Mouse (Mus musculus) forebrain, embryonic 16.5 days (tissue): ENCODE results near the gene Sdccag8. TPM values are rescaled to one million over a fixed set of nuclear protein-coding genes. Genes with fewer than 3 reads are reported as not detected.

ENCODE experiments used
- ATAC-seq: fragments of 200-750 bp; cut with Nextera tagmentation; 2 replicates; pipeline ENCODE4 v1.8.0; 2017; ENCODE audit warnings: mild to moderate bottlenecking, moderate library complexity
- H3K27ac ChIP-seq: fragments of 300-500 bp; sonication (generic); 2 replicates; pipeline ENCODE4 v1.5.1; 2014; ENCODE audit warnings: low read length, control low read depth
- H3K27me3 ChIP-seq: fragments of 300-500 bp; sonication (generic); replicated peaks from 2 replicates; pipeline ENCODE4 v1.6.1; 2014; ENCODE audit warnings: low read length; ENCODE audit not compliant: control insufficient read depth, insufficient read depth
- H3K36me3 ChIP-seq: fragments of 300-500 bp; sonication (generic); 2 replicates; pipeline ENCODE4 v1.6.1; 2014; ENCODE audit not compliant: control insufficient read depth, insufficient read depth
- H3K4me1 ChIP-seq: fragments of 300-500 bp; sonication (generic); replicated peaks from 2 replicates; pipeline ENCODE4 v1.6.1; 2014; ENCODE audit warnings: low read length; ENCODE audit not compliant: control insufficient read depth, insufficient read depth
- H3K4me2 ChIP-seq: fragments of 300-500 bp; sonication (generic); 2 replicates; pipeline ENCODE4 v1.6.1; 2014; ENCODE audit warnings: mild to moderate bottlenecking, low read length, control low read depth
- H3K4me3 ChIP-seq: fragments of 300-500 bp; sonication (generic); replicated peaks from 2 replicates; pipeline ENCODE4 v1.5.1; 2014; ENCODE audit warnings: mild to moderate bottlenecking, low read length, control low read depth
- H3K9ac ChIP-seq: fragments of 300-500 bp; sonication (generic); replicated peaks from 2 replicates; pipeline ENCODE4 v1.6.1; 2014; ENCODE audit warnings: low read depth, low read length, control low read depth
- H3K9me3 ChIP-seq: fragments of 300-500 bp; sonication (generic); 2 replicates; pipeline ENCODE4 v1.6.1; 2016; ENCODE audit warnings: low read length; ENCODE audit not compliant: control insufficient read depth
- WGBS: fragments of 180-500 bp; shearing (Covaris S2); extraction: QIAGEN DNeasy Blood & Tissue Kit; methylation state at CpG from one replicate; pipeline ENCODE4 v1.1.7; 2014; 5-methylcytosine and 5-hydroxymethylcytosine counted together
- polyA plus RNA-seq: library from polyadenylated mRNA; unstranded; fragments of >200 nt; fragmentation: Nextera tagmentation; extraction: Ambion mirVana; gene quantifications from 2 replicates; pipeline ENCODE4 v1.2.1, GENCODE M21; 2015

The Sdccag8 gene
- polyA plus RNA-seq, 1 experiment from 2014 or later = 34.0 TPM

DNA sequence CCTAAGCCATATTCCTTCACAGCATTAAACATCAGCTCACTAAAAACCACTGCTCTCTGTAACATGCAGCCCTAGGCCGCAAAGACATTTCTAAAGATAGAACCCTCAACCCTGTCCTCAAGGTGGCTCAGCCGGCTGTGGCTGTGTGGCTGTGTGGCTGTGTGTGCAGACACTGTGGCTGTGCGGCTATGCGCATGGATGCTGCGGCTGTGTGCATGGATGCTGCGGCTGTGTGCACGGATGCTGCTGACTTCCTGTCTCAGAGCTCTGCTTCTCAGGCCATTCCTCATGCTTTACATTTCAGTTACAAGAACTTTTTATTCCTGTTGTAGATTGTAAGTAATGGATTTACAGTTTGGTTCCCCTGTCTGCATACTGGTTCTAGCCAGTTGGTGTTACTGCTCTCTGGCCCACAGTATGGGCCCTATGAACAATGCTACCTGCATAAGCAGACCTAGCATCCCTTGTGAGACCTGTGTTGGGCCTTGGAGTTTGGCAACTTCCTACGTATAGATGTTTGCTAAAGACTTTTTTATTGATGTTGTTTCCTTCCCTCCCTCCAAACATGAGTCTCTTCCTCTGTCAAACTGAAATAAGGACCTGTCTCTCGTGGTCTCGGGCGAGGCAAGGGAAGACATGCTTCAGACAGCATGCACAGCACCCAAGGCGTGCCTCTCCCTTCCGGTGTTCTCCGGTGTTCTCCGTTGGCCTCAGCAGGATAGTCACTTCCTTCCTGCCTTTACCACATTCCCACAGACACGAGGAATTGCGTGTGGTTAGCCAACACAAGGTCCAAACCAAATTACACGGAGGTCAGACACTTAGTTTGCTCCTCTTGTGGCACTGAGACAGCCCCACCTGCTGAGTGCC lies 178.9 kb downstream of the Sdccag8 start:
- Histone ChIP-seq H3K36me3 (no peaks in the 10 kb centered on the region), H3K4me2 (no peak overlapping the region), H3K9ac (peak overlapping the region; percentile 30), H3K4me3 (no peak overlapping the region), H3K27ac (peak overlapping the region; percentile 99), H3K9me3 (no peaks in the 10 kb centered on the region), H3K4me1 (peaks cover 60% of the 10 kb centered on the region), H3K27me3 (no peaks in the 10 kb centered on the region)
- 76% methylated on average over 18 of the region's 18 CpGs for WGBS
- ATAC-seq = no peak

DNA sequence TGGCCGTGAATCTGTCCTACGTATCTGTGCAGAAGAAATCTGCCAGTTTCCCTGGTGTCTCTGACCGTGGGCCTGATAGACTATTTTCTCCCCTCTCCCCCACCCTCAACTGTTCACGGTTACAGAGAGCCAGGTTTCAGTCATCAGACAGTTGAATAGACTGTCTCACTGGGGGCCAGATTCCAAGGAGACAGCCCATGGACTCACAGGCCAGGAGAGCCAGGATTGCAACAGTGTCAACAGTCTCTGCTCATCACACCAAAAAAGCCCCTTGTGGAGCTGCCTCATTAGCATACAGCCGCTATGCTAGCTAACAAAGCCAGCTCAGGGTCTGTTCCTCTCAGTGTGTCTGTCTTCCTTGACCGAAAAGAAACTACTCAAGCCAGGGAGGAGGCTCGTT lies 179.6 kb downstream of the Sdccag8 start:
- H3K9ac ChIP-seq = peak overlapping the region; percentile 30

DNA sequence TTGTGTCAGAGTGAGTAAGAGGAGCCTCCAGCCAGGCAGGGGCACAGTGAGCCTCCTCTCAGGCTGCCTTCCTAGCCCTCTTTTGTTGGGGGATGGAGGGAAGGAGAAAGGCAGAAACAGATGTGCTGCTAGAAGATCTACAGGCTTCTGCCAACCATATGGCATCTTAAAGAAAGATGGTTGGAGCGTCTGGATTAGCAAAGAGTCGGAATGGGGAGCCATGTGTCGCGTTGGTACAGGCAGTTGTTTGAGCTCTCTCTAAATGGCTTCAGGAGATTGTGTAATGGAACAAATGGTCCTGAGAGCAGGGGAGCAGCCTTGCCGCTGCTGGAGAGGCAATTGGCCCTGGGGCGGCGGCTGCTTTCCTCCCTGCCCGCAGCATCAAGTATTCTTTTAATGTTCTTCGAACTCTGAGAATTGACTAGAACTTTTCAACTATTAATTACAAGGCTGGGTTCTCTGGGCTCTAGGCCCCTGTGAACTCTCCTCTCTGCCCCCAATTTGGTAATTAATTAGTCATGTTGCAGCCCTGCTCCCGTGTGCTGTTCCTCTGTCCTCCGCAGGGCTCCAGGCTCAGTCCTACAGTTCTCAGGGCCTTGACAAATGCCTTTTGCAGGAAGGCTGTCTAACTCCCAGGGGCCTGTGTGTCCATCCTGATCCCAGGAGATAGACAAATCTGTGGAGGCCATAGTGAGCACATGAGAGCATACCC lies 180.4 kb downstream of the Sdccag8 start:
- H3K9ac ChIP-seq = no peak overlapping the region
- H3K27ac ChIP-seq = peak overlapping the region; percentile 99
- H3K4me1 ChIP-seq = peaks cover 64% of the 10 kb centered on the region
- H3K27me3 ChIP-seq = no peaks in the 10 kb centered on the region
- 8% methylated on average over 11 of the region's 11 CpGs for WGBS
- H3K4me2 ChIP-seq = no peak overlapping the region
- no peak overlapping the region for H3K4me3 ChIP-seq
- no peaks in the 10 kb centered on the region for H3K36me3 ChIP-seq
- ATAC-seq = peak; percentile 43
- H3K9me3 ChIP-seq = no peaks in the 10 kb centered on the region

More for the DNA sequence above, 179.6 kb downstream of the Sdccag8 start:
- peak; percentile 61 for ATAC-seq
- H3K27ac ChIP-seq = peak overlapping the region; percentile 99
- H3K9me3 ChIP-seq = no peaks in the 10 kb centered on the region
- no peak overlapping the region for H3K4me3 ChIP-seq
- H3K4me2 ChIP-seq = 0 out of 2 replicates have a peak overlapping the region, but pooled peaks have one; percentile 14
- peaks cover 62% of the 10 kb centered on the region for H3K4me1 ChIP-seq
- H3K36me3 ChIP-seq = no peaks in the 10 kb centered on the region
- H3K27me3 ChIP-seq = no peaks in the 10 kb centered on the region
- 11% methylated on average over 7 of the region's 7 CpGs for WGBS

DNA sequence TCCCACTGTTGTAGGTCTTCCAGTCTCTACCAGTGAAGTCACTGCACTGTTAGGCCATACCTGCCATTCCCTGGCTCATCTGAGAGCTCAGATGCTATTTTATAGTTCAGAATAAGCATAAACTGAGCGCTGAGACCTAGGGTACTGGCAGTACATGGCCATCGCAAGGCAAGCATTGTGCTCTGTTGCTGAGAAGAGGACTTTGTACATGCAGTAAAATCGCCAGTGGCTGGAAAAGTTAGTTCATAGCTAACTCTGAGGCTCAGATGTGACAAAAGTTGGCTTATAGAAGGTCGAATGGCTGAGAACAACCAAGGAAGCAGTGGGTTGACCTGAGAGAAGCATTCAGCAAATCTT lies 180.9 kb downstream of the Sdccag8 start:
- H3K4me3 ChIP-seq = no peak overlapping the region
- H3K27ac ChIP-seq = peak overlapping the region; percentile 99
- H3K9me3 ChIP-seq = no peaks in the 10 kb centered on the region
- 78% methylated on average over 4 of the region's 4 CpGs for WGBS
- no peak for ATAC-seq
- no peak overlapping the region for H3K4me2 ChIP-seq
- H3K27me3 ChIP-seq = no peaks in the 10 kb centered on the region
- H3K36me3 ChIP-seq = no peaks in the 10 kb centered on the region
- peaks cover 64% of the 10 kb centered on the region for H3K4me1 ChIP-seq
- no peak overlapping the region; the same call in 1 of the 2 replicates for H3K9ac ChIP-seq

DNA sequence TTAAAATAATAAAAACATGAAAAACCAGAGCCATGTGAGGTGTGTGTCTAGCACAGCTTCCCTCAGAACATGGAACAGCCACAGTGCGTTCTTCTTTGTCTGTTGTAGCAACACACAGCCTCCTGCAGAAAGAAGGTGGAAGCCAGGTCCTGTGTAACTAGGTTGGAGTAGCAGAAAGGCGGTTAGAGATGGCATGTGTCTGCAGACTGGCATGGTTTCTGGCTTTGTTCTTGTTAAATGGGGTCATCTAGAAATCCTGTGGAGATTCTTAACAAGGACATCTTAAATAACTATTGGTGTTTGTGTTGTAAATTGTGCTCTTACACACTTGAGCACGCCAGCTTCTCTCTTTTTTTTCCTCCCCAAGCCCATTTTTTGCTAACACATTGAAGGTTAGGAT lies 181.7 kb downstream of the Sdccag8 start:
- Histone ChIP-seq H3K4me2 (no peak overlapping the region), H3K4me3 (no peak overlapping the region), H3K36me3 (no peaks in the 10 kb centered on the region), H3K27ac (peak overlapping the region; percentile 99), H3K9me3 (no peaks in the 10 kb centered on the region), H3K27me3 (no peaks in the 10 kb centered on the region), H3K9ac (0 out of 2 replicates have a peak overlapping the region, but pooled peaks have one; percentile 27), H3K4me1 (peaks cover 66% of the 10 kb centered on the region)
- no peak for ATAC-seq
- 35% methylated on average over 3 of the region's 3 CpGs for WGBS

DNA sequence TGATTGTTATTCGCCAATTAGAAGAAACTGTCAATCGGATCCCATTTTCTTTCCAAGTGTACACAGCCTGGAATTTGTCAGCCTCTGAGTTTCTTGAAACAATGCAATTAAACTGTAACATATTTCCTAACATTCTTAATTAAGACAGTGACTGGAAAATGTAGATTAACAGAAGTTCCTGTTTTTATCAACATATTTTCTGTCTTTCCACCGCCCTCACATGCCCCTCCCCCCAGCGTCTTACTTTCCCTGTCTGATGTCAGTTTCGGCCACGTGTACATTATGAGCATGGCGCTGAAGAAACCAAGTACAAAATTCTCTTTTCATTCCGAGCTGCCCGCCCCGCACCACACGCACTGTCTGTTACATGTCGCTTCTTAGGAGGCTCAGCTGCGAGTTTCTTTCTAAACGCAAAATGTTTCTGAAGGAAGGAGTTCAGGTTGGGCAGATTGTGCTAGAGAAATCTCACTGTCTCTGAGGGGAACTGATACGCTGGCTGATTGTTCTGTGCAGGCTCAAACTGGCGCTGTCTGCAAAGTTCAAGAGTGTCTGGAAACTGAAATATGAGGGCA lies 182.3 kb downstream of the Sdccag8 start:
- H3K9ac ChIP-seq = peak overlapping the region; percentile 45
- ATAC-seq = peak; percentile 45
- peak overlapping the region; percentile 37 for H3K4me2 ChIP-seq
- no peaks in the 10 kb centered on the region for H3K9me3 ChIP-seq
- 5% methylated on average over 16 of the region's 16 CpGs for WGBS
- peak overlapping the region; percentile 99 for H3K27ac ChIP-seq
- no peaks in the 10 kb centered on the region for H3K27me3 ChIP-seq
- H3K4me3 ChIP-seq = no peak overlapping the region
- peaks cover 70% of the 10 kb centered on the region for H3K4me1 ChIP-seq
- no peaks in the 10 kb centered on the region for H3K36me3 ChIP-seq

DNA sequence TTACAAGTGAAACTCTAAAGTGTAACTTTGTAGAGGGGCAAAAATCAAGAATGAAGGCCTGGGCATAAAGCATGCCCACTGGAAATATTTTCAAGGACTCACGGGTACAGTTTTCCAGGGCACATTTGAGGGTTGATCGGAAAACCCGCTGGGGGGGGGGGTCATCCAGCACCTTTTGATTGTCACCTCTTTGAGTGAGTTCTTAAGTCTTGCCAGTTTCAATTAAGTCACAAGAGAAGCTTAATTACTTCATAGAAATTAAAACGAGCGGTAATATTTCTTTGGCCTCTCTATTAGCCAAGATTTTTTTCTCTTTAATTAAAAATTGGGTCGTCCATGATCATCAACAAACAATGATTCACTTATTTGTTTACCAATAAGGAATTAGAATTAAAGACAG lies 182.8 kb downstream of the Sdccag8 start:
- WGBS = 9% methylated on average over 6 of the region's 6 CpGs
- no peaks in the 10 kb centered on the region for H3K27me3 ChIP-seq
- H3K4me2 ChIP-seq = peak overlapping the region; percentile 48
- H3K36me3 ChIP-seq = no peaks in the 10 kb centered on the region
- H3K27ac ChIP-seq = peak overlapping the region; percentile 99
- no peak overlapping the region; the same call in 1 of the 2 replicates for H3K4me3 ChIP-seq
- ATAC-seq = no peak
- H3K4me1 ChIP-seq = peaks cover 70% of the 10 kb centered on the region
- peak overlapping the region; percentile 45 for H3K9ac ChIP-seq
- H3K9me3 ChIP-seq = no peaks in the 10 kb centered on the region

DNA sequence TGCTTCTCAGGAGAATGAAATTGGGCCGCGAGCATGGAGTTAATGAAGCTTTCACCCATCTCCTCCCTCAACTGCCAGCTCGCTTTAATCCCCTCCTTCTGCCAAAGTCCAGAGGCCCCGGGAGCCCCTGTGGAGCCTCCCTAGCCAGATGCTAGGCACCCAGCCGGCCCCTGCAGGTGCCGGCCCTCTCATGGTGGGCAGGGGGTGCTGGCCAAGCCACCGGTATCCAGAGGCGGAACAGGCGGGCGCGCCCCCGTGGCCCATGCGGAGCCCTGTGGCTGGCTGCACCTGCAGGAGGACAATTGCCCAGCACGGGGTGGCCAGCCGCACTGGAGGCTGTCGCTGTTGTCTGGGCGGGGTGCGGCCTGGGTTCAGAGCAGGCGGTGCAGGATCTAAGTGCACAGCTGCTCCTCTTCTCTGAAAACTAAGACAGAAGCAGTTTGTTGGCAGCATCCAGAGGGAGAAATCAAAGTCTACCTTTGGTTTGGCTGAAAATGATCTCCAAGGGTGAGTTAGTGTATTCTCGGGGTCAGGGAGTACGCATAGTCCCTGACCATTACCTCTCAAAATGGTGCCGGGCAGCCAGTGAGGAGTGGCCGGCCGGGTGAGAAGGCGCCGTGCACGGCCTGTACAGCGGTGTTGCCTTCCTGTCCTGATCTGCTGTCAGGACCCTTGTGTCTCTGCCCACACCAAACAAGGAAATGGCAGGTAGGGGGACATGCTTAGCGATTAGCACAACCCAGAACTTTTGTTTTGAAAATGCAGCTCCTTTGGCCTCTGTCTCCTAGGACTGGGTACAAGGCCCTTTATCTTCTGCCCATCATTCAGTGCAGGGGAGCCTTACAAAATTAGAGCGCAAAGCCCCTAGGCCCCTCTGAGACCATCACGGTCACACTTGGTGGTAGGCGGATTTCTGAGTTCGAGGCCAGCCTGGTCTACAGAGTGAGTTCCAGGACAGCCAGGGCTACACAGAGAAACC lies 183.5 kb downstream of the Sdccag8 start:
- Histone ChIP-seq H3K9ac (peak overlapping the region; percentile 63), H3K36me3 (no peaks in the 10 kb centered on the region), H3K4me3 (peak overlapping the region; percentile 13; the same call in 1 of the 2 replicates), H3K27me3 (no peaks in the 10 kb centered on the region), H3K4me1 (peaks cover 72% of the 10 kb centered on the region), H3K9me3 (no peaks in the 10 kb centered on the region), H3K4me2 (peak overlapping the region; percentile 48), H3K27ac (peak overlapping the region; percentile 99)
- ATAC-seq = peak; percentile 19
- 21% methylated on average over 33 of the region's 33 CpGs for WGBS
